Mouse (Mus musculus): ENCODE measurements around the gene Asb11.

DNA sequence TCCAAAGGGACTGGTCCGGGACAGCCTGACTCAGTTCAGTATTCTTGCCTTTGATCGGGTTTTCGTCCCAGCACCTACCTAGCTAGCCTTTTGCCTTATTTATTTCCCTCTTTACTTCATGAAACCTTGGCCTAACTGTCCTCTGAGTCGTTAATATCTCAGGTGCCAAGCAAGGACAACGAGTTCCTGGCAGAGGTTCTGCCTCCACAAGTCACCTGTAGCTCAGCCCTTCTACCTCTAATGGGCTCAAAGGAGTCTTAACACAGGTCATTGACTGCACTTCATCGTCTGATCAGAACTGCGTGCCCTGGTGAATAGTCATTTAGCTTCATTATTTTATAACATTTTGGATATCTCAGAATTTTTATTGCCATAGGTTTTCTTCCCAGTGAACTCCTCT lies 2.7 kb downstream of the Asb11 start:
- TF ChIP-seq CTCF (IDR thresholded peaks at IDR 0.05; ENCODE audit: low read depth, low read length) (no peak), POLR2A (IDR thresholded peaks at IDR 0.05; ENCODE audit: borderline replicate concordance, low read depth, low read length) (no peak)

All from bone marrow macrophage, adult 2 months (primary cell).